Mouse (Mus musculus) G1E (cell line): Measurements from ENCODE around the gene Ttyh1. TPM values are rescaled to one million over a fixed set of nuclear protein-coding genes. Genes with fewer than 3 reads are reported as not detected.

Experiments used
- ATAC-seq: 2 replicates; pipeline ENCODE4 v1.8.0; 2016; ENCODE audit warnings: mild to moderate bottlenecking; ENCODE audit not compliant: insufficient number of reproducible peaks, poor library complexity, low FRiP score, severe bottlenecking; ENCODE audit errors: extremely low read depth
- DNase-seq: peaks from one replicate; pipeline ENCODE4 v3.0.0; 2012; ENCODE audit warnings: low spot score
- H3K27me3 ChIP-seq: 2 replicates; pipeline ENCODE4 v1.6.1; 2012; ENCODE audit warnings: mild to moderate bottlenecking, low read length, inconsistent platforms; ENCODE audit not compliant: insufficient read depth
- H3K36me3 ChIP-seq: replicated peaks from 2 replicates; pipeline ENCODE3; 2012; ENCODE audit warnings: mild to moderate bottlenecking, inconsistent platforms
- H3K4me1 ChIP-seq: 2 replicates; pipeline ENCODE4 v1.6.1; 2012; ENCODE audit warnings: low read depth, low read length, inconsistent platforms, mixed read lengths; ENCODE audit not compliant: insufficient read depth
- H3K4me3 ChIP-seq: 2 replicates; pipeline ENCODE4 v1.5.1; 2012; ENCODE audit warnings: low read depth, mild to moderate bottlenecking, inconsistent platforms, low read length, moderate library complexity, mixed read lengths
- H3K9me3 ChIP-seq: replicated peaks from 2 replicates; pipeline ENCODE4 v1.6.1; 2012; ENCODE audit warnings: inconsistent platforms
- CTCF ChIP-seq: IDR thresholded peaks from 2 replicates; pipeline ENCODE4 v1.5.1; 2012; ENCODE audit warnings: low read depth, low read length, inconsistent platforms, mixed read lengths
- GATA1 ChIP-seq: IDR thresholded peaks from 2 replicates; pipeline ENCODE4 v1.6.1; 2012; ENCODE audit warnings: borderline replicate concordance, low read length, inconsistent platforms, mixed read lengths
- GATA2 ChIP-seq: IDR thresholded peaks from 2 replicates; pipeline ENCODE4 v1.6.1; 2012; ENCODE audit warnings: low read depth, low read length, inconsistent platforms, borderline replicate concordance
- POLR2AphosphoS5 ChIP-seq: IDR thresholded peaks from 2 replicates; pipeline ENCODE4 v1.6.1; 2012; ENCODE audit warnings: low read depth, low read length, inconsistent platforms; ENCODE audit not compliant: insufficient replicate concordance
- TAL1 ChIP-seq: conservative IDR thresholded peaks from 2 replicates; pipeline ENCODE4 v1.6.1; 2012; ENCODE audit warnings: low read depth, low read length, inconsistent platforms, mixed read lengths
- polyA plus RNA-seq: library from polyadenylated mRNA; stranded (reverse); fragments of >175 nt; gene quantifications from 2 replicates; pipeline ENCODE4 v1.2.3, GENCODE M21; 2012
- total RNA-seq, 2 experiments: library from RNA; stranded (forward) in 1 of 2; stranded (reverse) in 1 of 2; fragments of 200-1000 nt in 1 of 2; fragments of >200 nt in 1 of 2; fragmentation: Nextera tagmentation in 1 of 2; gene quantifications; 2 replicates each; pipeline ENCODE4 v1.2.3; 2014 to 2017

Gene Ttyh1
- total and polyA plus RNA-seq, 3 experiments: 0.11 TPM; not detected in 2

DNA sequence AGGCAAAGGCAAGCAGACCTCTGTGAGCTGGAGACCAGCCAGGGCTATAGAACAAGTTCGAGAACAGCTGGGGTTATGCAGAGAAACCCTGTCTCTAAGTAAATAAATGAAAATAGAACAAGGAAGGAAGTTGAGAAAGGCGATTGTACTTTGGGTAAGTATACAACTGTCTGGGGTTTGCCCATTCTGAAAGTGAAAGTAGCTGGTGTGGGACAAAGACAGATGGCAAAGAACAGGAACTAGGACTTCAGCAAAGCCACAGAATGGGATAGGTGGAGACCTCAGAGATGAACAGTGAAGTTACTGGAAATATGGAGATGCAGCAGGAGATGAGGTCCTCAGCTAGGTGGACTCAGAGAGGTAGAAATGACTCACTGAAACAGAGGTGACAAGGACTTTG is 36.4 kb upstream of the Ttyh1 start:
- Histone ChIP-seq H3K9me3 (no peaks in the 10 kb centered on the region), H3K4me1 (peaks cover 39% of the 10 kb centered on the region), H3K27me3 (no peaks in the 10 kb centered on the region; the same call in 1 of the 2 replicates), H3K4me3 (no peak overlapping the region; the same call in 1 of the 2 replicates), H3K36me3 (no peaks in the 10 kb centered on the region)
- peak; percentile 11 for DNase-seq
- ATAC-seq: peak; percentile 38; the same call in 1 of the 2 replicates
- TF ChIP-seq GATA2 (no peak), POLR2AphosphoS5 (no peak), TAL1 (no peak), CTCF (no peak), GATA1 (no peak)

DNA sequence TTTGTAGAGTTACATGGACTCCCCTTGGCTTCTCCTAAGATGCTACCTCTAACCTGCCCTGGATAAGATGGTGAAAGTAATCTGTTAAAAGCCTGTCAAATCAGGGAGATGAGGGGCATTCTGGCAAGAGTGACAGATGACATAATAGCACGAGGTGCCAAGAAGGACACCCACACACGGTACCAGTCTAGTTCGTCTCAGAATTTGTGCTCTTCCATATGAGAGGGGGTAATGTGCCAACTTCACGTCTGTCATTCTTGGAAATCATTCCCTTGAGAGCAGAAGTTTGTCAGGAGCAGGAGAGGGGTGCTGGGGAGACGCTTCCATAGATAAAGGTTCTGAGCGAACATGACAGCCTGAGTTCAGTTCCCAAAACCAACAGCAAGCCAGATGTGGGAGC is 35.0 kb upstream of the Ttyh1 start:
- no peak overlapping the region for H3K4me3 ChIP-seq
- H3K36me3 ChIP-seq: no peaks in the 10 kb centered on the region
- DNase-seq (no peak), ATAC-seq (no peak)
- H3K9me3 ChIP-seq: no peaks in the 10 kb centered on the region
- TF ChIP-seq GATA2 (no peak), CTCF (no peak), GATA1 (no peak)
- H3K27me3 ChIP-seq: no peaks in the 10 kb centered on the region; the same call in 1 of the 2 replicates
- H3K4me1 ChIP-seq: peaks cover 50% of the 10 kb centered on the region

DNA sequence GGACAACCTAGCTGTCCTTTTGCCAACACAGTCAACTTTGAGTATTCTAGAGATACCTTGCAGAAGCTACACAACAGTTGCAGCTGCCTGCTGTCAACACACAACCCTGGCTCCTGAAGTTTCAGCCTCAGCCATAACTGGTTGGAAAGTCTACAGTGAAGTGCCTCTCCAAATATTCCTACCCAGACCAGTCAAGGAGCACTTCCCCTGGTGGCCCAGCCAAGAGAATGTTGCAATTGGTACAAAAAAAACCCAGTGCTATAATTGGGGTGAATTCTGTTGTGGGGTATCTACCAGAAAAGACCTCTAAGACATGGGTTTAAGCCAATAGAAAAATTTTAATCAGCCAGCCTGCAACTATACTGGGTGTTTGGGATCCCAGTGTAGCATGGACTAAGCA is 33.6 kb upstream of the Ttyh1 start:
- Histone ChIP-seq H3K27me3 (no peaks in the 10 kb centered on the region; the same call in 1 of the 2 replicates), H3K4me3 (no peak overlapping the region), H3K36me3 (no peaks in the 10 kb centered on the region), H3K9me3 (no peaks in the 10 kb centered on the region), H3K4me1 (peaks cover 39% of the 10 kb centered on the region)
- TF ChIP-seq POLR2AphosphoS5 (no peak), CTCF (no peak), TAL1 (no peak), GATA2 (no peak)
- no peak for ATAC-seq
- DNase-seq: no peak

DNA sequence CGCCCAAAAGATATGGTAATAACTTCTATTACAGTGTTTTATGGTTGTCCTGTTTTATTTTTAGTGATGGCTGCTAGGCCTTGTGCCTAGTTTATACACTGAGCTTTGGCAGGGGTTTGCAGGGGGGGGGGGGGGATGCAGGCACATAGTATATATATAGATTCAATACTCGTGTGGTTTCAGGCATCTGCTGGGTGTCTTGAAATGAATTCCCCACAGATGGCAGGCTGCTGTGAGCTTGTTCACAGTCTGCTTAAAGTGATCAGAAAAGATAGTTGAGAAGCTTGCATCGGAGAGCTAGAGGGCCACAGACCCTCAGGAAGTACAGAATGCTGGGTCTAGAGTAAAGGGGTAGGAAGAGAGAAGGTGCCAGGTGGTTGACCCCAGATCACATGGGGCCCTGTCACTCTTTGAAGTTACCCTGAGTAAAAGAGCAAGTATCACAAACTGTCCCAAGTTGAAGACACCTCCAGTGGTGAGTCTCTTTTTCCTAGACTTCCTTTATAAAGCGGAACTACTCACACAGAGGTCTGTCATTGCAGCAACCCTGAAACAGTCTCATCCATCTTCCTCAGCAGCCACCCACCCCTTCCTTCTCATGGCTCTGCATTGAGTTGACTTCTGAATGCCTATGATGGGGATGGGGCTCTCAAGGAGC is 31.8 kb upstream of the Ttyh1 start:
- TF ChIP-seq POLR2AphosphoS5: no peak
- no peak for TF ChIP-seq CTCF
- ATAC-seq (no peak), DNase-seq (no peak)
- Histone ChIP-seq H3K4me3 (no peak overlapping the region), H3K36me3 (no peaks in the 10 kb centered on the region), H3K27me3 (no peaks in the 10 kb centered on the region; the same call in none of the 2 replicates), H3K9me3 (no peaks in the 10 kb centered on the region), H3K4me1 (peaks cover 36% of the 10 kb centered on the region)

DNA sequence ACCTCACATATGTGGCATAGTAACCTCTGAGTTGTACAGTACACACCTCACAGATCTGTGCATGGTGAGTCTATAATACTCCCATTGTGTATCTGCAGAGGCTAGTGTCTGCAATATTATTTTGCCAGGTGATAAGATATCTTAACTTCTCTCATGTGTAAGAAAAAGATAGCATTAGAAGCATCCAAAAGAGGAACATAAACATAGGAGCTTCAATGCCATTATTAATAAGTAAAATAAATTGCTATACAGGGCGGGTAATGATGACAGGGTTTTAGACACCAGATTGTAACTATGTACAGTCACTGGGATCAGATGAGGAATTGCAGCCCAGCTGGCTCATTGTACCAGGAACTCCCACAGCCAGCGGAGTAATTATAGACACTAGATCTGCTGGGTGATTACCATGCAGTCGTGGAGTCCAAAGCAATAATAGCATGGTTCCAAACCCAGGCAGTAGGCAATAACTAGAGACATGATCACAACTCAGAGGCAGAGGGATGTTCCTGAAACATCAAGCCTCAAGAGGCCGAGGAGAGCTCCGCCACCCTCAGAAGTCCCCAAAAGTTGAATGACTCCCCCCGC is 31.2 kb upstream of the Ttyh1 start:
- H3K27me3 ChIP-seq: no peaks in the 10 kb centered on the region; the same call in none of the 2 replicates
- no peak overlapping the region for H3K4me3 ChIP-seq
- ATAC-seq: no peak
- no peak for DNase-seq
- TF ChIP-seq CTCF (no peak), TAL1 (no peak), POLR2AphosphoS5 (no peak), GATA1 (no peak), GATA2 (no peak)
- H3K36me3 ChIP-seq: no peaks in the 10 kb centered on the region
- H3K4me1 ChIP-seq: peaks cover 30% of the 10 kb centered on the region
- H3K9me3 ChIP-seq: no peaks in the 10 kb centered on the region

DNA sequence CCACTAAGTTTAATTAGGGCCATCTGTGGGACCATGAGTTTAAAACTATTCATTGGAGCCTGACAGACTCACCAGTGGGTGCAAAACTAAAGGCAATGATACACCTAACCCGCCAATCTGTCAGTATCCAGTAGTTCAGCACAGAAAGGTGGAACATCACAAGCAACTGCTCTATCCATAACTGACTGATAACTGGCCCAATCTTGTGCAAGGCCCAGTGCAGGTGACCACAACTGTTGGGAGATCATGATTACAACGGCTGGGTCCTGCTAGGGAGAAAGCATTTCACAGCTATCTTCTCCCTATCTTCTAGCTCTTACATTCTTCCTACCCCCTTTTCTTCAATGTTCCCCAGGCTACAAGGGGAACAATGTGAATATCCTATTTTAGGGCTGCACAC is 30.5 kb upstream of the Ttyh1 start:
- TF ChIP-seq CTCF (no peak), POLR2AphosphoS5 (no peak), TAL1 (no peak), GATA2 (no peak), GATA1 (no peak)
- no peaks in the 10 kb centered on the region for H3K36me3 ChIP-seq
- no peak for ATAC-seq
- DNase-seq: no peak
- no peaks in the 10 kb centered on the region for H3K9me3 ChIP-seq
- H3K4me3 ChIP-seq: no peak overlapping the region
- peaks cover 24% of the 10 kb centered on the region for H3K4me1 ChIP-seq
- no peaks in the 10 kb centered on the region; the same call in none of the 2 replicates for H3K27me3 ChIP-seq
